Mouse (Mus musculus): Measurements from ENCODE around the gene Twist2.

- TF ChIP-seq CTCF (IDR thresholded peaks at IDR 0.05; ENCODE audit: extremely low read depth, insufficient read length, insufficient replicate concordance, low read depth, low read length), result no peak
- TF ChIP-seq POLR2A (IDR thresholded peaks at IDR 0.05; ENCODE audit: low read depth, low read length), result no peak
Measured at GRCm38 (mm10) chr1:91858101-91858790, 57.0 kb downstream of the Twist2 start.
